Mouse (Mus musculus): ENCODE results near the gene Amigo1. TPM values are rescaled to one million over a fixed set of nuclear protein-coding genes. Genes with fewer than 3 reads are reported as not detected.

Gene Amigo1
- polyA plus RNA-seq, 1 experiment from 2014 or later, result 4.3 TPM

- peak overlapping the region; percentile 54; the same call in 1 of the 2 replicates for H3K27ac ChIP-seq (ENCODE audit: low read depth, low read length)
- peak overlapping the region; percentile 31 for H3K9ac ChIP-seq (ENCODE audit: low read length)
- DNase-seq (ENCODE audit: low spot score, missing footprints) (no peak), ATAC-seq (ENCODE audit: low FRiP score) (peak; percentile 68)
- WGBS, result 52% methylated on average over 9 of the region's 9 CpGs
- no peaks in the 10 kb centered on the region for H3K36me3 ChIP-seq (ENCODE audit: control insufficient read depth, insufficient read depth, low read length)
- no peak overlapping the region for H3K4me2 ChIP-seq
- no peaks in the 10 kb centered on the region for H3K9me3 ChIP-seq (ENCODE audit: control insufficient read depth, low read length)
- no peaks in the 10 kb centered on the region for H3K27me3 ChIP-seq (ENCODE audit: control insufficient read depth, insufficient read depth, low read length)
- H3K4me3 ChIP-seq (ENCODE audit: low read depth, low read length), result no peak overlapping the region
- peaks cover 9% of the 10 kb centered on the region for H3K4me1 ChIP-seq (ENCODE audit: control insufficient read depth, insufficient read depth, low read length)
These were observed 27.6 kb upstream of the Amigo1 start for GRCm38 (mm10) chr3:108158383-108159037.

- Histone ChIP-seq H3K9me3 (ENCODE audit: control insufficient read depth, low read length) (no peaks in the 10 kb centered on the region), H3K27me3 (ENCODE audit: control insufficient read depth, insufficient read depth, low read length) (no peaks in the 10 kb centered on the region; the same call in 1 of the 2 replicates), H3K27ac (ENCODE audit: low read depth, low read length) (no peak overlapping the region), H3K4me1 (ENCODE audit: control insufficient read depth, insufficient read depth, low read length) (peaks cover 17% of the 10 kb centered on the region), H3K9ac (ENCODE audit: low read length) (no peak overlapping the region), H3K4me2 (no peak overlapping the region), H3K36me3 (ENCODE audit: control insufficient read depth, insufficient read depth, low read length) (no peaks in the 10 kb centered on the region), H3K4me3 (ENCODE audit: low read depth, low read length) (no peak overlapping the region)
- DNase-seq (ENCODE audit: low spot score, missing footprints) (no peak), ATAC-seq (ENCODE audit: low FRiP score) (no peak)
- WGBS, result 71% methylated on average over 5 of the region's 5 CpGs
These were observed 22.0 kb upstream of the Amigo1 start for GRCm38 (mm10) chr3:108164091-108164490.

- peak; percentile 67 for ATAC-seq (ENCODE audit: low FRiP score)
- H3K27me3 ChIP-seq (ENCODE audit: control insufficient read depth, insufficient read depth, low read length), result no peaks in the 10 kb centered on the region; the same call in 1 of the 2 replicates
- H3K36me3 ChIP-seq (ENCODE audit: control insufficient read depth, insufficient read depth, low read length), result no peaks in the 10 kb centered on the region
- no peaks in the 10 kb centered on the region for H3K9me3 ChIP-seq (ENCODE audit: control insufficient read depth, low read length)
- 0 out of 2 replicates have a peak overlapping the region, but pooled peaks have one; percentile 6 for H3K9ac ChIP-seq (ENCODE audit: low read length)
- H3K4me1 ChIP-seq (ENCODE audit: control insufficient read depth, insufficient read depth, low read length), result peaks cover 21% of the 10 kb centered on the region
- H3K4me2 ChIP-seq, result peak overlapping the region; percentile 13; the same call in 1 of the 2 replicates
- peak; percentile 99 for DNase-seq (ENCODE audit: low spot score, missing footprints)
- WGBS, result 30% methylated on average over 9 of the region's 9 CpGs
- no peak overlapping the region for H3K27ac ChIP-seq (ENCODE audit: low read depth, low read length)
- H3K4me3 ChIP-seq (ENCODE audit: low read depth, low read length), result no peak overlapping the region
These were observed 21.3 kb upstream of the Amigo1 start for GRCm38 (mm10) chr3:108164807-108165206.

- no peaks in the 10 kb centered on the region; the same call in 1 of the 2 replicates for H3K27me3 ChIP-seq (ENCODE audit: control insufficient read depth, insufficient read depth, low read length)
- no peaks in the 10 kb centered on the region for H3K9me3 ChIP-seq (ENCODE audit: control insufficient read depth, low read length)
- DNase-seq (ENCODE audit: low spot score, missing footprints) (no peak), ATAC-seq (ENCODE audit: low FRiP score) (peak; percentile 31; the same call in 1 of the 2 replicates)
- peaks cover 21% of the 10 kb centered on the region for H3K4me1 ChIP-seq (ENCODE audit: control insufficient read depth, insufficient read depth, low read length)
- H3K4me2 ChIP-seq, result no peak overlapping the region
- no peaks in the 10 kb centered on the region for H3K36me3 ChIP-seq (ENCODE audit: control insufficient read depth, insufficient read depth, low read length)
- no peak overlapping the region for H3K4me3 ChIP-seq (ENCODE audit: low read depth, low read length)
- peak overlapping the region; percentile 78 for H3K27ac ChIP-seq (ENCODE audit: low read depth, low read length)
- peak overlapping the region; percentile 4 for H3K9ac ChIP-seq (ENCODE audit: low read length)
- 21% methylated on average over 10 of the region's 10 CpGs for WGBS
These were observed 20.4 kb upstream of the Amigo1 start for GRCm38 (mm10) chr3:108165532-108166315.

GRCm38 (mm10) chr3:108166486-108167211 lies 19.5 kb upstream of the Amigo1 start:
- Histone ChIP-seq H3K27me3 (ENCODE audit: control insufficient read depth, insufficient read depth, low read length) (no peaks in the 10 kb centered on the region; the same call in 1 of the 2 replicates), H3K9ac (ENCODE audit: low read length) (no peak overlapping the region), H3K4me3 (ENCODE audit: low read depth, low read length) (no peak overlapping the region), H3K36me3 (ENCODE audit: control insufficient read depth, insufficient read depth, low read length) (no peaks in the 10 kb centered on the region), H3K9me3 (ENCODE audit: control insufficient read depth, low read length) (no peaks in the 10 kb centered on the region), H3K4me2 (no peak overlapping the region), H3K4me1 (ENCODE audit: control insufficient read depth, insufficient read depth, low read length) (peaks cover 21% of the 10 kb centered on the region), H3K27ac (ENCODE audit: low read depth, low read length) (peak overlapping the region; percentile 32; the same call in 1 of the 2 replicates)
- peak; percentile 89 for DNase-seq (ENCODE audit: low spot score, missing footprints)
- 9% methylated on average over 10 of the region's 11 CpGs for WGBS
- ATAC-seq (ENCODE audit: low FRiP score), result peak; percentile 71

GRCm38 (mm10) chr3:108167499-108167898 lies 18.6 kb upstream of the Amigo1 start:
- H3K4me1 ChIP-seq (ENCODE audit: control insufficient read depth, insufficient read depth, low read length), result peaks cover 21% of the 10 kb centered on the region
- H3K27me3 ChIP-seq (ENCODE audit: control insufficient read depth, insufficient read depth, low read length), result no peaks in the 10 kb centered on the region; the same call in 1 of the 2 replicates
- peak overlapping the region; percentile 32; the same call in 1 of the 2 replicates for H3K27ac ChIP-seq (ENCODE audit: low read depth, low read length)
- DNase-seq (ENCODE audit: low spot score, missing footprints) (no peak), ATAC-seq (ENCODE audit: low FRiP score) (no peak)
- no peak overlapping the region for H3K9ac ChIP-seq (ENCODE audit: low read length)
- no peak overlapping the region for H3K4me3 ChIP-seq (ENCODE audit: low read depth, low read length)
- H3K9me3 ChIP-seq (ENCODE audit: control insufficient read depth, low read length), result no peaks in the 10 kb centered on the region
- 57% methylated on average over 14 of the region's 14 CpGs for WGBS
- no peaks in the 10 kb centered on the region for H3K36me3 ChIP-seq (ENCODE audit: control insufficient read depth, insufficient read depth, low read length)
- H3K4me2 ChIP-seq, result no peak overlapping the region

- Histone ChIP-seq H3K4me3 (ENCODE audit: low read depth, low read length) (no peak overlapping the region), H3K27ac (ENCODE audit: low read depth, low read length) (no peak overlapping the region), H3K27me3 (ENCODE audit: control insufficient read depth, insufficient read depth, low read length) (no peaks in the 10 kb centered on the region; the same call in 1 of the 2 replicates), H3K4me2 (no peak overlapping the region), H3K36me3 (ENCODE audit: control insufficient read depth, insufficient read depth, low read length) (no peaks in the 10 kb centered on the region), H3K9me3 (ENCODE audit: control insufficient read depth, low read length) (no peaks in the 10 kb centered on the region), H3K4me1 (ENCODE audit: control insufficient read depth, insufficient read depth, low read length) (peaks cover 21% of the 10 kb centered on the region), H3K9ac (ENCODE audit: low read length) (no peak overlapping the region)
- DNase-seq (ENCODE audit: low spot score, missing footprints), result no peak
- no peak for ATAC-seq (ENCODE audit: low FRiP score)
- WGBS, result 41% methylated on average over 3 of the region's 3 CpGs
These were observed 16.9 kb upstream of the Amigo1 start for GRCm38 (mm10) chr3:108169199-108169598.

GRCm38 (mm10) chr3:108174672-108175531 lies 11.2 kb upstream of the Amigo1 start:
- 0 out of 2 replicates have a peak overlapping the region, but pooled peaks have one; percentile 10 for H3K27ac ChIP-seq (ENCODE audit: low read depth, low read length)
- peak; percentile 52; the same call in 1 of the 2 replicates for ATAC-seq (ENCODE audit: low FRiP score)
- no peaks in the 10 kb centered on the region for H3K4me1 ChIP-seq (ENCODE audit: control insufficient read depth, insufficient read depth, low read length)
- no peaks in the 10 kb centered on the region for H3K36me3 ChIP-seq (ENCODE audit: control insufficient read depth, insufficient read depth, low read length)
- WGBS, result 35% methylated on average over 14 of the region's 14 CpGs
- H3K9me3 ChIP-seq (ENCODE audit: control insufficient read depth, low read length), result no peaks in the 10 kb centered on the region
- H3K9ac ChIP-seq (ENCODE audit: low read length), result no peak overlapping the region
- H3K4me3 ChIP-seq (ENCODE audit: low read depth, low read length), result no peak overlapping the region
- no peak overlapping the region for H3K4me2 ChIP-seq
- DNase-seq (ENCODE audit: low spot score, missing footprints), result no peak
- H3K27me3 ChIP-seq (ENCODE audit: control insufficient read depth, insufficient read depth, low read length), result no peaks in the 10 kb centered on the region

Measured in midbrain, embryonic 11.5 days (tissue).